Mouse (Mus musculus): ENCODE data around the gene Trafd1. TPM values are rescaled to one million over a fixed set of nuclear protein-coding genes. Genes with fewer than 3 reads are reported as not detected.

The Trafd1 gene
- polyA plus RNA-seq, 1 experiment = 334 TPM

DNA sequence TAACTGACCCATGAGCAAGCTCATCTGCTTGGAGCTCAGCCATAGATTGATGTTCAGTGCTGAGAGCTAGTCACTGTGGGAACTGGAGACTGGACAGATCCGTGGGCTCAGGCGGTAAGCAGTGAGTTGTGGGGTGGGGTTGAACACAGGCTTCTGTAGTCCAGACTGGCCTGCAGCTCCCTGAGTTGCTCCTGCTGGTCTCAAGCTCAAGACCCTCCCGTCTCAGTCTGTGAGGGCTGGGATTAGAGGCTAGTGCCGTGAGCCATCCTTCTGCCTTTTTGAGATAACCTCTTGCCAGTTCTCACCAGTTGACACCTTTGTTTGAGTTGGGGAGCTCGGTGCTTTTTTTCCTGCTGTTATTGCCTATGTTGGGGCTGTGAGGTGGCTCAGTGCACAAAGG lies 15.4 kb upstream of the Trafd1 start:
- TF ChIP-seq POLR2A (IDR thresholded peaks at IDR 0.05; ENCODE audit: control insufficient read depth, low read depth, low read length) = no peak
- TF ChIP-seq CTCF (IDR thresholded peaks at IDR 0.05; ENCODE audit: control insufficient read depth, insufficient read depth, insufficient replicate concordance, low read depth, low read length) = no peak
- no peak overlapping the region for H3K27ac ChIP-seq (ENCODE audit: control insufficient read depth, insufficient read depth, low read depth, low read length)
- no peak overlapping the region for H3K4me3 ChIP-seq (ENCODE audit: control insufficient read depth, low read depth, low read length)
- H3K4me1 ChIP-seq (ENCODE audit: control insufficient read depth, insufficient read depth, low read length) = peaks cover 7% of the 10 kb centered on the region
- H3K27me3 ChIP-seq (ENCODE audit: control insufficient read depth, insufficient read depth, low read length) = no peaks in the 10 kb centered on the region
- H3K36me3 ChIP-seq (ENCODE audit: control insufficient read depth, insufficient read depth, low read length) = no peaks in the 10 kb centered on the region; the same call in 1 of the 2 replicates

DNA sequence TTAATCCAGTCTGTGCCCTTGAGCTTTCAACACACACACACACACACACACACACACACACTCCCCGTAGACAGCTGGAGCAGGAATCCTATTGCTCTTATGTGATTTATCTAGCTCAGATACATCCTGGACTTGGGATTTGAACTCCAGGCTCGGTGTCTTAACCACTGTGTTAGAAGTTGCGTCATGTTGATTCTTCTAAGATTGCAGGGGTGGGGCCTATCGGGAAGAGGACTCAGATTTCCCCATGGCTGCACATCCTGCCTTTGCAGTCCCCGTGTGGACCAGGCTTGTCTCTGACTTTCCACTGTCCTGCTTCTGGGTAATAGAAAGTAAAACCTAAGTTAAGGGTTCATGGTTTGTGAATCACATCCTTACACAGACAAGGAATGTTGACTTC lies 14.6 kb upstream of the Trafd1 start:
- peaks cover 7% of the 10 kb centered on the region for H3K4me1 ChIP-seq (ENCODE audit: control insufficient read depth, insufficient read depth, low read length)
- H3K36me3 ChIP-seq (ENCODE audit: control insufficient read depth, insufficient read depth, low read length) = no peaks in the 10 kb centered on the region; the same call in 1 of the 2 replicates
- H3K27me3 ChIP-seq (ENCODE audit: control insufficient read depth, insufficient read depth, low read length) = no peaks in the 10 kb centered on the region
- H3K4me3 ChIP-seq (ENCODE audit: control insufficient read depth, low read depth, low read length) = no peak overlapping the region
- TF ChIP-seq CTCF (IDR thresholded peaks at IDR 0.05; ENCODE audit: control insufficient read depth, insufficient read depth, insufficient replicate concordance, low read depth, low read length) = no peak
- no peak for TF ChIP-seq POLR2A (IDR thresholded peaks at IDR 0.05; ENCODE audit: control insufficient read depth, low read depth, low read length)
- H3K27ac ChIP-seq (ENCODE audit: control insufficient read depth, insufficient read depth, low read depth, low read length) = no peak overlapping the region

DNA sequence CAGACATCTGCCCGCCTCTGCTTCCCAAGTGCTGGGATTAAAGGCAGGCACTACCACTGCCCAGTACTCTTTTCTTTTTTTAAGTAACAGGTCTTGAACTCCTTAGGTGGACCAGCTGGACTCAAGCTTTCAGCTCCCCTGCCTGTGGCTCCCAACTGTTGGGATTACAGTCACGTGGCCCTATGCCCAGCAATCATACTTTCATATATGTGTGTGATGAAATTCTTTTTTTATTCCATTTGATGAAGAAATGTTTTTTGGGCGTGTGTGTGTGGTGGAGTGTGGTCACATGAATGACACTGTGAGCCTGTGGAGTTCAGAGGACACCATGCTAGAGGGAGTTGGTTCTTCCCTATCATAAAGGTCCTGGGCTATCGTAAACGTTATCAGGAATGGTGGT lies 14.1 kb upstream of the Trafd1 start:
- Histone ChIP-seq H3K4me1 (ENCODE audit: control insufficient read depth, insufficient read depth, low read length) (peaks cover 7% of the 10 kb centered on the region), H3K27me3 (ENCODE audit: control insufficient read depth, insufficient read depth, low read length) (no peaks in the 10 kb centered on the region)

DNA sequence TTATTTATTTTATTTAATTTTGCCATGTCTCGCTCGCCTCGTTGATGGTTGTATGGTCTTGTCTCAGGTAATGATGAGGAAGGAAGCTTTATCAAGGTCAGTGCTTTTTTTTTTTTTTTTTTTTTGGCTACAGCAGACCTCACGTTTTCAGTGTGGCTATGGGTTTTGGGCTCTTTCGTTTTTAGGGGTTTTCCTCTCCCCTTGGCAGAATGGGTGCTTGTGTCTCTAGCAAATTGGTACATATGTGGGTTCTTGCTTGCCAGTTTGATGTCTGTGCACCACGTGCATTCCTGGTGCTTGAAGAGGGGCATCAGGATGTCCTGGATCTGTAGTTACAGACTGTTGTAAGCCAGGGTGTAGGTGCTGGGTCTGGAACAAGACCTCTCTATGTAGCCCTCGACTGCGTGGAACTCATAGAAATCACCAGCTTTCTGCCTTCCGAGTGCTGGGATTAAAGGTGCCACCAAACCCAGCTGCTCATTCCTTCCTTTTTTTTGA lies 13.6 kb upstream of the Trafd1 start:
- H3K36me3 ChIP-seq (ENCODE audit: control insufficient read depth, insufficient read depth, low read length) = no peaks in the 10 kb centered on the region; the same call in 1 of the 2 replicates
- H3K4me3 ChIP-seq (ENCODE audit: control insufficient read depth, low read depth, low read length) = peak overlapping the region; percentile 66
- peaks cover 7% of the 10 kb centered on the region for H3K4me1 ChIP-seq (ENCODE audit: control insufficient read depth, insufficient read depth, low read length)
- no peak overlapping the region for H3K27ac ChIP-seq (ENCODE audit: control insufficient read depth, insufficient read depth, low read depth, low read length)
- TF ChIP-seq CTCF (IDR thresholded peaks at IDR 0.05; ENCODE audit: control insufficient read depth, insufficient read depth, insufficient replicate concordance, low read depth, low read length) = no peak
- TF ChIP-seq POLR2A (IDR thresholded peaks at IDR 0.05; ENCODE audit: control insufficient read depth, low read depth, low read length) = no peak
- H3K27me3 ChIP-seq (ENCODE audit: control insufficient read depth, insufficient read depth, low read length) = no peaks in the 10 kb centered on the region

More for the DNA sequence above, 14.1 kb upstream of the Trafd1 start:
- Histone ChIP-seq H3K27ac (ENCODE audit: control insufficient read depth, insufficient read depth, low read depth, low read length) (no peak overlapping the region), H3K36me3 (ENCODE audit: control insufficient read depth, insufficient read depth, low read length) (no peaks in the 10 kb centered on the region; the same call in 1 of the 2 replicates), H3K4me3 (ENCODE audit: control insufficient read depth, low read depth, low read length) (peak overlapping the region; percentile 66)
- TF ChIP-seq CTCF (IDR thresholded peaks at IDR 0.05; ENCODE audit: control insufficient read depth, insufficient read depth, insufficient replicate concordance, low read depth, low read length) = no peak

DNA sequence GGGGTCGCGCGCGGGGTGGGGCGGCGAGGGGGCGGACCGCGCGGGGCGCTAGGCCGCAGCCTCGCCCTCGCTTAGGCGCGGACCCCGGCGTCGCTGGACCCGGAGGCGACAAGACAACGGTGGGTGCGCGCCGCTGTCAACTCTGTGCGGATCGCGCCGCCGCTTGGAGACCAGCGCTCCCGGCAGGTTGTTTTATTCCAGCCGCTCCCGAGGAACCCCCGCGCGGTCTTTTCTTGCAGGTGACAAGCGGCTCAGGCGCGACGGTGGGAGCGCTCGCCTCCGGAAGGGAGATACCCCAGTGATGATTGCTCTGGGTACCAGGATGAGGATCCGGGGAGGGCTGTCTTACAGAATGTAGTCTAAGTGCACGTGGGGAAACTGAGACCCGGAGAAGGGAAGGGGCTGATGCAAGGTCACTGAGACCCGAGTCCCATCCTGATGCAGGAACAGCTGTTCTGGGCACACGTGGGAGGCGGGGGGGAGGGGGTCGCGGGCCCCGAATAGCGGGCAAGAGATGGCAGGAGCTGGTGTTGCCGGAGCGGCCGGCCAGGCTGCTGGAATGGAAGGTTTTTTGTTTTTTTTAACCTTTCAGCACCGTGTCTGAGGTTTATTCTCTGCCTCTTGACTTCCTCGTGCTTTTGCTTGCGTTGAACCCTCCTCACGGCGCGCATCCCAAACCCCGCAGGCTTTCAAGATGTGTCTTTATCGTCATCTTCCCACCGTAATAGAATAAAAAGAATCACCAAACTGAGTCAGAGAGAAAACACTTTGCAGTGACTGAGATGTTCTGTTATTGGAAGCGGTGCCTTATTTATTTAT lies 12.9 kb upstream of the Trafd1 start:
- peaks cover 7% of the 10 kb centered on the region for H3K4me1 ChIP-seq (ENCODE audit: control insufficient read depth, insufficient read depth, low read length)
- no peaks in the 10 kb centered on the region for H3K27me3 ChIP-seq (ENCODE audit: control insufficient read depth, insufficient read depth, low read length)
- H3K27ac ChIP-seq (ENCODE audit: control insufficient read depth, insufficient read depth, low read depth, low read length) = peak overlapping the region; percentile 67
- peak overlapping the region; percentile 87 for H3K4me3 ChIP-seq (ENCODE audit: control insufficient read depth, low read depth, low read length)
- TF ChIP-seq POLR2A (IDR thresholded peaks at IDR 0.05; ENCODE audit: control insufficient read depth, low read depth, low read length) (no peak), CTCF (IDR thresholded peaks at IDR 0.05; ENCODE audit: control insufficient read depth, insufficient read depth, insufficient replicate concordance, low read depth, low read length) (no peak)
- no peaks in the 10 kb centered on the region; the same call in 1 of the 2 replicates for H3K36me3 ChIP-seq (ENCODE audit: control insufficient read depth, insufficient read depth, low read length)

DNA sequence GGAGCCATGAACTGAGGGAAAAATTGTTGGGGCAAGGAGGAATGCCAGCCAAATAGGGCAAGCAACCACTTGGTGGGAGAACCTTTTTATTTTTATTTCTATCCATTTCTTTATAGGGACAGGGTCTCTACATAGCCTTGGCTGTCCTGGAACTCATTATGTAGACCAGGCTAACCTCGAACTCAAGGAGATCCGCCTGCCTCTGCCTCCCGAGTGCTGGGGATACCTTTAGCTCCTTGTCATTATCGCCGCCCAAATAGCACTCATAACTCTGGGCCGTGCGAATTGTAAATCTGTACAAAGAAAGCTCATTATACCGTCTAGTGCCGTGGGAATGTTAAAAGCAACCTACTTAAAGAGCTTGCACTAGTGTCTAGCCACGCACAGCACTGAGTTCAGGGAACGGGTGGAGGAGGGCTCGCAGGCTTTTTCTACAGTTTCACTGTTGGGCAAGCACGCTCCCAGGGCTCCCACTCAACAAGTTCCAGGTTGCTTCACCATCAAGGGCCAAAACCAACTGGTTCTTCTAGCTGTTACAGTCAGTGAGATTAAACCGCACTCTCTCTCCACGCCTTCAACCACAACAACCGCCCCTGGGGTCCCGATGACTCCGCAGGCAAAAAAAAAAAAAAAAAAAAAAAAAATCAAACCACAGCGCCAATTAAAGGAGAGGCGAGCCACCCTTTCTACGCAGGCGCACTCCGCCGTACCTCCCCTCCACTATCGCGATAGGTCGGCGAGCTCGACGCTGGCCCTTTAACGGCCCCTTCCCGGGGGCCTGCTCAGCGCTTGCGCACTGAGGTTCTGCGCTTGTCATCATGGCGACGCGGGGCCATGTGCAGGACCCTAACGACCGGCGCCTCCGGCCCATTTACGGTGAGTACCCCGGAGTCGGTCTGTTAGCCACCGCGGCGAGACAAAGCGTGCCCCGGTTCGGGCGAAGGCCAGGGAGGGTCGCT lies 12.0 kb upstream of the Trafd1 start, which contains the start of gene Naa25:
Gene Naa25 (plus strand): TSS at position 750 of the 959 bp plus-strand sequence.
- Histone ChIP-seq H3K36me3 (ENCODE audit: control insufficient read depth, insufficient read depth, low read length) (no peaks in the 10 kb centered on the region; the same call in 1 of the 2 replicates), H3K4me3 (ENCODE audit: control insufficient read depth, low read depth, low read length) (peak within 1 kb of the TSS; percentile 87), H3K27me3 (ENCODE audit: control insufficient read depth, insufficient read depth, low read length) (no peaks in the 10 kb centered on the region), H3K4me1 (ENCODE audit: control insufficient read depth, insufficient read depth, low read length) (peaks cover 7% of the 10 kb centered on the region), H3K27ac (ENCODE audit: control insufficient read depth, insufficient read depth, low read depth, low read length) (peak within 1 kb of the TSS; percentile 95)
- no peak for TF ChIP-seq CTCF (IDR thresholded peaks at IDR 0.05; ENCODE audit: control insufficient read depth, insufficient read depth, insufficient replicate concordance, low read depth, low read length)
- TF ChIP-seq POLR2A (IDR thresholded peaks at IDR 0.05; ENCODE audit: control insufficient read depth, low read depth, low read length) = peak; percentile 58; the same call in 1 of the 2 replicates
